Mouse (Mus musculus): Measurements from ENCODE around the gene Sbpl.

GRCm38 (mm10) chr17:23995421-23995820, 40.3 kb upstream of the Sbpl start:
- no peak for TF ChIP-seq POLR2A (IDR thresholded peaks at IDR 0.05; ENCODE audit: control insufficient read depth, low read depth, low read length)
- TF ChIP-seq CTCF (IDR thresholded peaks at IDR 0.05; ENCODE audit: control insufficient read depth, insufficient read depth, insufficient replicate concordance, low read depth, low read length) = no peak
